Mouse (Mus musculus) E14TG2a.4 (cell line): ENCODE measurements around the gene Rgs9.

Experiments
- H3K27me3 ChIP-seq: 2 replicates; pipeline ENCODE4 v1.6.1; 2014; ENCODE audit warnings: low read length, control low read depth; ENCODE audit not compliant: insufficient read depth
- H3K36me3 ChIP-seq: 2 replicates; pipeline ENCODE4 v1.6.1; 2014; ENCODE audit warnings: low read length, control low read depth; ENCODE audit not compliant: insufficient read depth
- H3K4me1 ChIP-seq: replicated peaks from 2 replicates; pipeline ENCODE4 v1.6.1; 2014; ENCODE audit warnings: low read depth, low read length, control low read depth
- H3K4me3 ChIP-seq: replicated peaks from 2 replicates; pipeline ENCODE4 v1.5.1; 2014; ENCODE audit warnings: mild to moderate bottlenecking, low read length
- H3K9me3 ChIP-seq: 2 replicates; pipeline ENCODE4 v1.6.1; 2014; ENCODE audit warnings: low read length, control low read depth
- CTCF ChIP-seq: conservative IDR thresholded peaks from 2 replicates; pipeline ENCODE4 v1.5.1; 2014; ENCODE audit warnings: low read length
- NANOG ChIP-seq: IDR thresholded peaks from 2 replicates; pipeline ENCODE4 v1.6.1; 2014; ENCODE audit warnings: borderline replicate concordance, low read length, mixed read lengths
- POU5F1 ChIP-seq: IDR thresholded peaks from 2 replicates; pipeline ENCODE4 v1.6.1; 2014; ENCODE audit warnings: low read length, borderline replicate concordance

Rgs9 gene

GRCm38 (mm10) chr11:109187631-109188184 is 110.2 kb downstream of the Rgs9 start:
- Histone ChIP-seq H3K4me1 (no peaks in the 10 kb centered on the region), H3K9me3 (peaks cover 21% of the 10 kb centered on the region), H3K36me3 (no peaks in the 10 kb centered on the region), H3K4me3 (no peak overlapping the region), H3K27me3 (no peaks in the 10 kb centered on the region)
- TF ChIP-seq NANOG (no peak), POU5F1 (no peak), CTCF (no peak)

DNA sequence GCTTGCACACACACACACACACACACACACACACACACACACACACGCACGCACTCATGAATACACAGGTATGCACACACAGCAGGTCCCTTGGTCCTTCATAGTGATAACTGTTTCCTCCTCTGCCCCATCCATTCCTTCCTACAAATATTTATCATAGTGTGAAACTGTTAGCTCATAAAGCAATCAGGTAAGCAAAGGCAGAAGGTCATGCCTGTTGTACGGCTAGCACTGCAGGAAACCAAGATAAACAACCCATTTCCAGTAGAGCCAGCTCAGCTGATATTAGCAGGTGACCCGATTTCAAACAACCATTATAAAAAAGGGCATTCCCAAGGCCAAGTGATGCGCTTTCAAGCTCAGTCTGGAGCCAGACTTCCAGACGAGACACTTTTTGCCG is 116.8 kb downstream of the Rgs9 start:
- TF ChIP-seq POU5F1: no peak
- TF ChIP-seq NANOG: no peak
- no peak for TF ChIP-seq CTCF
- no peaks in the 10 kb centered on the region for H3K27me3 ChIP-seq
- no peaks in the 10 kb centered on the region for H3K36me3 ChIP-seq
- no peak overlapping the region for H3K4me3 ChIP-seq
- no peaks in the 10 kb centered on the region for H3K4me1 ChIP-seq
- H3K9me3 ChIP-seq: peaks cover 24% of the 10 kb centered on the region

GRCm38 (mm10) chr11:109180290-109180689 is 117.6 kb downstream of the Rgs9 start:
- Histone ChIP-seq H3K36me3 (no peaks in the 10 kb centered on the region), H3K4me1 (no peaks in the 10 kb centered on the region), H3K4me3 (no peak overlapping the region), H3K27me3 (no peaks in the 10 kb centered on the region), H3K9me3 (peaks cover 24% of the 10 kb centered on the region)
- TF ChIP-seq CTCF (no peak), NANOG (no peak), POU5F1 (no peak)

GRCm38 (mm10) chr11:109178788-109179518 is 119.0 kb downstream of the Rgs9 start:
- TF ChIP-seq POU5F1 (no peak), CTCF (0 out of 2 replicates have a peak, but pooled peaks have one; percentile 7)
- Histone ChIP-seq H3K4me1 (no peaks in the 10 kb centered on the region), H3K27me3 (no peaks in the 10 kb centered on the region), H3K4me3 (no peak overlapping the region), H3K36me3 (no peaks in the 10 kb centered on the region), H3K9me3 (peaks cover 16% of the 10 kb centered on the region)

DNA sequence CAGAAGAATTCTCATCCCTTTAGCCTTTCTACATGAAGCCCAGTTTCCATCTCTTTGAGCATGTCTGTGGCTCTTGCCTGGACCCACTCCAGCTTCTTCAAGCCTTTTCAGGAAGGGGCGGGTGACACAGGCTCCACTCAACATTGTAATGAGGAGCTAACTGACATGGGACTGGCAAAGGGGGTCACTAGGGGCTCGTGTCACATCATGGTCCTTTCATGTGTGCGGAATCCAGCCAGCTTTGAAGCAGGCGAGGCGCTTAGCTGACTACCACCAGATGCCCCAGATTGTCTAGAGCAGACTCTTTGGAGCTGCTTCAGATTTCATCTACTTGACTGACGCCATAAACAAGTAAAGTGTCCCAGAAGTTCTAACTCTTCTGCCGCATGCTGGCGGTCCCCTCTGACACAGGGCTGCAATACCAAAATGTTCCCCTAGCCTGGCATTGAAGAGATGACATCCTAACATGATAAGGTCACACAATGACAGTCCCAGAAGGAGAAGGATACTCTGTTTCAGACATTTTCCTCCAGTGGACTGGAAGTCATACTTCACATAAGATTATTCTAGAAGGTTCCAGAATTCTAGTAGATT is 122.5 kb downstream of the Rgs9 start:
- Histone ChIP-seq H3K36me3 (no peaks in the 10 kb centered on the region), H3K4me1 (no peaks in the 10 kb centered on the region), H3K4me3 (no peak overlapping the region), H3K9me3 (no peaks in the 10 kb centered on the region), H3K27me3 (no peaks in the 10 kb centered on the region)
- TF ChIP-seq POU5F1 (no peak), NANOG (no peak), CTCF (no peak)
